Mouse (Mus musculus) liver, embryonic 12.5 days (tissue): ENCODE measurements around the gene Ccr8. TPM values are rescaled to one million over a fixed set of nuclear protein-coding genes. Genes with fewer than 3 reads are reported as not detected.
A peak's percentile ranks its signal among the peaks of the same experiment; 100 is the strongest.
"Not testable (repeated sequence)": the region's sequence is repeated elsewhere in the genome, so short reads cannot be mapped to it uniquely, and the experiment has no call there.

Experiments
- ATAC-seq: fragments of 200-750 bp; cut with Nextera tagmentation; 2 replicates; pipeline ENCODE4 v1.8.0; 2017; ENCODE audit warnings: moderate number of reproducible peaks, mild to moderate bottlenecking, moderate library complexity
- H3K27ac ChIP-seq: fragments of 300-500 bp; sonication (generic); 2 replicates; pipeline ENCODE4 v1.5.1; 2016; ENCODE audit warnings: mild to moderate bottlenecking
- H3K27me3 ChIP-seq: fragments of 300-500 bp; sonication (generic); replicated peaks from 2 replicates; pipeline ENCODE4 v1.6.1; 2016; ENCODE audit warnings: mild to moderate bottlenecking, moderate library complexity
- H3K36me3 ChIP-seq: fragments of 300-500 bp; sonication (generic); 2 replicates; pipeline ENCODE4 v1.6.1; 2016; ENCODE audit warnings: mild to moderate bottlenecking, moderate library complexity
- H3K4me1 ChIP-seq: fragments of 300-500 bp; sonication (generic); 2 replicates; pipeline ENCODE4 v1.6.1; 2016
- H3K4me2 ChIP-seq: fragments of 300-500 bp; sonication (generic); 2 replicates; pipeline ENCODE4 v1.6.1; 2016; ENCODE audit warnings: mild to moderate bottlenecking, moderate library complexity
- H3K4me3 ChIP-seq: fragments of 300-500 bp; sonication (generic); 2 replicates; pipeline ENCODE4 v1.5.1; 2016; ENCODE audit warnings: mild to moderate bottlenecking, moderate library complexity
- H3K9ac ChIP-seq: fragments of 300-500 bp; sonication (generic); 2 replicates; pipeline ENCODE4 v1.6.1; 2016; ENCODE audit warnings: mild to moderate bottlenecking, moderate library complexity
- H3K9me3 ChIP-seq: fragments of 300-500 bp; sonication (generic); replicated peaks from 2 replicates; pipeline ENCODE4 v1.6.1; 2016; ENCODE audit warnings: mild to moderate bottlenecking, moderate library complexity
- WGBS: fragments of 180-500 bp; shearing (Covaris S2); methylation state at CpG from one replicate; pipeline ENCODE4 v1.1.7; 2016; ENCODE audit not compliant: insufficient replicate concordance; 5-methylcytosine and 5-hydroxymethylcytosine counted together
- polyA plus RNA-seq: library from polyadenylated mRNA; unstranded; fragments of >200 nt; fragmentation: Nextera tagmentation; extraction: Ambion mirVana; gene quantifications from 2 replicates; pipeline ENCODE4 v1.2.1, GENCODE M21; 2016

Ccr8 gene
- polyA plus RNA-seq, 1 experiment from 2014 or later, result not detected

- H3K4me2 ChIP-seq, result no peak overlapping the region
These were observed 1.8 kb downstream of the Ccr8 start for GRCm38 (mm10) chr9:120093701-120094100.

GRCm38 (mm10) chr9:120095886-120096285 is 4.0 kb downstream of the Ccr8 start:
- Histone ChIP-seq H3K9me3 (no peaks in the 10 kb centered on the region), H3K9ac (no peak overlapping the region), H3K4me2 (no peak overlapping the region), H3K27ac (no peak overlapping the region), H3K4me3 (no peak overlapping the region), H3K27me3 (no peaks in the 10 kb centered on the region), H3K4me1 (0 out of 2 replicates have a peak, but pooled peaks cover 3% of the 10 kb centered on the region), H3K36me3 (no peaks in the 10 kb centered on the region)
- ATAC-seq, result no peak
- 34% methylated on average over 7 of the region's 7 CpGs for WGBS

More at GRCm38 (mm10) chr9:120093701-120094100, 1.8 kb downstream of the Ccr8 start:
- Histone ChIP-seq H3K27me3 (no peaks in the 10 kb centered on the region), H3K9ac (no peak overlapping the region), H3K36me3 (no peaks in the 10 kb centered on the region), H3K4me3 (no peak overlapping the region), H3K27ac (no peak overlapping the region), H3K4me1 (no peaks in the 10 kb centered on the region), H3K9me3 (no peaks in the 10 kb centered on the region)
- WGBS, result 72% methylated on average over 13 of the region's 13 CpGs
- ATAC-seq, result no peak

GRCm38 (mm10) chr9:120098682-120099081 is 6.8 kb downstream of the Ccr8 start:
- Histone ChIP-seq H3K4me2 (no peak overlapping the region), H3K27ac (no peak overlapping the region), H3K9me3 (peaks cover 11% of the 10 kb centered on the region; the same call in 1 of the 2 replicates), H3K27me3 (no peaks in the 10 kb centered on the region), H3K4me1 (0 out of 2 replicates have a peak, but pooled peaks cover 3% of the 10 kb centered on the region), H3K4me3 (no peak overlapping the region), H3K9ac (no peak overlapping the region), H3K36me3 (no peaks in the 10 kb centered on the region)
- ATAC-seq, result no peak
- WGBS, result 15% methylated on average over 7 of the region's 7 CpGs

GRCm38 (mm10) chr9:120099304-120099703 is 7.4 kb downstream of the Ccr8 start:
- H3K4me2 ChIP-seq, result no peak overlapping the region
- no peak overlapping the region for H3K27ac ChIP-seq
- no peak for ATAC-seq

GRCm38 (mm10) chr9:120101165-120101564 is 9.3 kb downstream of the Ccr8 start:
- Histone ChIP-seq H3K9ac (no peak overlapping the region), H3K4me1 (0 out of 2 replicates have a peak, but pooled peaks cover 3% of the 10 kb centered on the region), H3K27ac (no peak overlapping the region), H3K4me3 (no peak overlapping the region), H3K36me3 (no peaks in the 10 kb centered on the region), H3K4me2 (no peak overlapping the region), H3K9me3 (peaks cover 11% of the 10 kb centered on the region; the same call in 1 of the 2 replicates), H3K27me3 (no peaks in the 10 kb centered on the region)
- 84% methylated on average over 2 of the region's 2 CpGs for WGBS
- no peak for ATAC-seq

More at GRCm38 (mm10) chr9:120099304-120099703, 7.4 kb downstream of the Ccr8 start:
- H3K4me1 ChIP-seq, result 0 out of 2 replicates have a peak, but pooled peaks cover 3% of the 10 kb centered on the region
- H3K4me3 ChIP-seq, result no peak overlapping the region
- H3K27me3 ChIP-seq, result no peaks in the 10 kb centered on the region
- H3K36me3 ChIP-seq, result no peaks in the 10 kb centered on the region
- H3K9ac ChIP-seq, result no peak overlapping the region
- H3K9me3 ChIP-seq, result peaks cover 11% of the 10 kb centered on the region; the same call in 1 of the 2 replicates
- 76% methylated on average over 8 of the region's 8 CpGs for WGBS

GRCm38 (mm10) chr9:120108953-120109352 is 17.0 kb downstream of the Ccr8 start:
- not testable (repeated sequence) for H3K9me3 ChIP-seq, H3K4me2 ChIP-seq, ATAC-seq, H3K27ac ChIP-seq, H3K9ac ChIP-seq, H3K36me3 ChIP-seq, H3K4me3 ChIP-seq, H3K27me3 ChIP-seq
- 83% methylated on average over 12 of the region's 12 CpGs for WGBS
- H3K4me1 ChIP-seq, result peaks cover 34% of the 10 kb centered on the region

- H3K9ac ChIP-seq, result peak within 1 kb of the TSS; percentile 88
- 1% methylated on average over 61 of the region's 62 CpGs for WGBS
- H3K36me3 ChIP-seq, result 0 out of 2 replicates have a peak, but pooled peaks cover 2% of the 10 kb centered on the region
- H3K4me2 ChIP-seq, result peak within 1 kb of the TSS; percentile 94
- H3K27me3 ChIP-seq, result no peaks in the 10 kb centered on the region
- peak within 1 kb of the TSS; percentile 85 for H3K4me3 ChIP-seq
- peaks cover 48% of the 10 kb centered on the region for H3K4me1 ChIP-seq
- ATAC-seq, result peak; percentile 82
- no peaks in the 10 kb centered on the region for H3K9me3 ChIP-seq
- H3K27ac ChIP-seq, result peak within 1 kb of the TSS; percentile 99
These were observed 18.5 kb downstream of the Ccr8 start, which contains the start of gene Slc25a38 for GRCm38 (mm10) chr9:120110211-120111018. Slc25a38 (plus strand) TSS chr9:120110374.

- 0 out of 2 replicates have a peak, but pooled peaks cover 2% of the 10 kb centered on the region for H3K36me3 ChIP-seq
- H3K4me2 ChIP-seq, result peak overlapping the region; percentile 94
- H3K27me3 ChIP-seq, result no peaks in the 10 kb centered on the region
- WGBS, result 58% methylated on average over 15 of the region's 15 CpGs
- peaks cover 55% of the 10 kb centered on the region for H3K4me1 ChIP-seq
- no peaks in the 10 kb centered on the region for H3K9me3 ChIP-seq
- H3K9ac ChIP-seq, result peak overlapping the region; percentile 88
- ATAC-seq, result no peak
- H3K27ac ChIP-seq, result peak overlapping the region; percentile 99
- peak overlapping the region; percentile 85 for H3K4me3 ChIP-seq
These were observed 19.4 kb downstream of the Ccr8 start for GRCm38 (mm10) chr9:120111156-120111945.

GRCm38 (mm10) chr9:120112472-120112871 is 20.6 kb downstream of the Ccr8 start:
- H3K9me3 ChIP-seq, result no peaks in the 10 kb centered on the region
- H3K27ac ChIP-seq, result peak overlapping the region; percentile 99
- H3K9ac ChIP-seq, result peak overlapping the region; percentile 73
- peaks cover 66% of the 10 kb centered on the region for H3K4me1 ChIP-seq
- peak; percentile 33 for ATAC-seq
- H3K4me3 ChIP-seq, result peak overlapping the region; percentile 36
- no peaks in the 10 kb centered on the region for H3K27me3 ChIP-seq
- 36% methylated on average over 6 of the region's 6 CpGs for WGBS
- peak overlapping the region; percentile 94 for H3K4me2 ChIP-seq
- H3K36me3 ChIP-seq, result peaks cover 13% of the 10 kb centered on the region

- WGBS, result 67% methylated on average over 7 of the region's 7 CpGs
- H3K4me3 ChIP-seq, result peak overlapping the region; percentile 63
These were observed 21.5 kb downstream of the Ccr8 start for GRCm38 (mm10) chr9:120113456-120113855.

GRCm38 (mm10) chr9:120114051-120114788 is 22.3 kb downstream of the Ccr8 start:
- H3K4me1 ChIP-seq, result peaks cover 83% of the 10 kb centered on the region
- peak overlapping the region; percentile 63 for H3K4me3 ChIP-seq
- no peaks in the 10 kb centered on the region for H3K27me3 ChIP-seq
- peak overlapping the region; percentile 87 for H3K9ac ChIP-seq
- peak overlapping the region; percentile 99 for H3K27ac ChIP-seq
- no peaks in the 10 kb centered on the region for H3K9me3 ChIP-seq
- peaks cover 31% of the 10 kb centered on the region for H3K36me3 ChIP-seq
- 74% methylated on average over 17 of the region's 17 CpGs for WGBS
- H3K4me2 ChIP-seq, result peak overlapping the region; percentile 94
- no peak for ATAC-seq

More at GRCm38 (mm10) chr9:120113456-120113855, 21.5 kb downstream of the Ccr8 start:
- H3K36me3 ChIP-seq, result peaks cover 23% of the 10 kb centered on the region
- H3K4me1 ChIP-seq, result peaks cover 75% of the 10 kb centered on the region
- peak overlapping the region; percentile 73; the same call in 1 of the 2 replicates for H3K9ac ChIP-seq
- ATAC-seq, result no peak
- H3K4me2 ChIP-seq, result peak overlapping the region; percentile 94
- H3K9me3 ChIP-seq, result no peaks in the 10 kb centered on the region
- H3K27me3 ChIP-seq, result no peaks in the 10 kb centered on the region
- H3K27ac ChIP-seq, result peak overlapping the region; percentile 99
